Mouse (Mus musculus): ENCODE results near the gene Birc2.
A peak's percentile ranks its signal among the peaks of the same experiment; 100 is the strongest.

The Birc2 gene

GRCm38 (mm10) chr9:7786086-7786485, 50.8 kb downstream of the Birc2 start:
- DNase-seq (ENCODE audit: extremely low read depth, low read depth): no peak

GRCm38 (mm10) chr9:7785396-7785795, 51.5 kb downstream of the Birc2 start:
- no peak for DNase-seq (ENCODE audit: extremely low read depth, low read depth)

GRCm38 (mm10) chr9:7784615-7785012, 52.2 kb downstream of the Birc2 start:
- no peak for DNase-seq (ENCODE audit: extremely low read depth, low read depth)

GRCm38 (mm10) chr9:7783823-7784614, 52.8 kb downstream of the Birc2 start:
- DNase-seq (ENCODE audit: extremely low read depth, low read depth): no peak

GRCm38 (mm10) chr9:7780250-7781150, 56.4 kb downstream of the Birc2 start:
- DNase-seq (ENCODE audit: extremely low read depth, low read depth): peak; percentile 92

GRCm38 (mm10) chr9:7779786-7780185, 57.1 kb downstream of the Birc2 start:
- DNase-seq (ENCODE audit: extremely low read depth, low read depth): no peak

GRCm38 (mm10) chr9:7778771-7779170, 58.1 kb downstream of the Birc2 start:
- DNase-seq (ENCODE audit: extremely low read depth, low read depth): no peak

- peak; percentile 51 for DNase-seq (ENCODE audit: extremely low read depth, low read depth)
These were observed 59.2 kb downstream of the Birc2 start for GRCm38 (mm10) chr9:7777652-7778051.

GRCm38 (mm10) chr9:7776940-7777339, 59.9 kb downstream of the Birc2 start:
- DNase-seq (ENCODE audit: extremely low read depth, low read depth): no peak

- no peak for DNase-seq (ENCODE audit: extremely low read depth, low read depth)
These were observed 60.9 kb downstream of the Birc2 start for GRCm38 (mm10) chr9:7775986-7776385.

GRCm38 (mm10) chr9:7775011-7775410, 61.9 kb downstream of the Birc2 start:
- no peak for DNase-seq (ENCODE audit: extremely low read depth, low read depth)

- no peak for DNase-seq (ENCODE audit: extremely low read depth, low read depth)
These were observed 62.3 kb downstream of the Birc2 start for GRCm38 (mm10) chr9:7774538-7774937.

GRCm38 (mm10) chr9:7773686-7774085, 63.2 kb downstream of the Birc2 start:
- no peak for DNase-seq (ENCODE audit: extremely low read depth, low read depth)

GRCm38 (mm10) chr9:7772773-7773454, 64.0 kb downstream of the Birc2 start:
- DNase-seq (ENCODE audit: extremely low read depth, low read depth): no peak

- DNase-seq (ENCODE audit: extremely low read depth, low read depth): no peak
These were observed 64.5 kb downstream of the Birc2 start for GRCm38 (mm10) chr9:7772361-7772760.

- DNase-seq (ENCODE audit: extremely low read depth, low read depth): no peak
These were observed 67.4 kb downstream of the Birc2 start for GRCm38 (mm10) chr9:7769491-7769890.

GRCm38 (mm10) chr9:7769081-7769480, 67.8 kb downstream of the Birc2 start:
- DNase-seq (ENCODE audit: extremely low read depth, low read depth): no peak

Data from MEL-GATA-1-ER (cell line).